Mouse (Mus musculus): Measurements from ENCODE around the gene 1700016K19Rik.

GRCm38 (mm10) chr11:76025080-76025583 is 25.4 kb downstream of the 1700016K19Rik start:
- TF ChIP-seq CTCF (IDR thresholded peaks at IDR 0.05; ENCODE audit: borderline replicate concordance, insufficient read depth, low read length) (no peak), POLR2A (IDR thresholded peaks at IDR 0.05; ENCODE audit: low read depth, low read length) (no peak)

Data from embryonic fibroblast, embryonic 13.5 days (primary cell).